Mouse (Mus musculus): ENCODE measurements at regions not wholly inside any gene's neighbourhood (a gene's known extent, or its start where the extent isn't known, plus 50 kb on each side); places are given as distances from the start of the nearest gene placed in this dataset.

GRCm38 (mm10) chr10:15759576-15759975, 1041.6 kb upstream of the Gje1 start:
- TF ChIP-seq CTCF (IDR thresholded peaks at IDR 0.05) (no peak), EP300 (IDR thresholded peaks at IDR 0.05) (no peak)

Data from lung, postnatal 0 days (tissue).